In genomic region chr1:40805891-40806290, GRCm38 (mm10) we compare ENCODE assay signal across 13 mouse cellular contexts. TPM values are rescaled to one million over a fixed set of nuclear protein-coding genes. Genes with fewer than 3 reads are reported as not detected.
"Had no signal": no experiment of that assay in that cellular context is flagged by ENCODE, and none has a peak within 500 bp of the region (broad histone marks: within the 10 kb centered on the region; RNA-seq: fewer than 3 reads in every experiment).

No protein-coding gene starts in this region.

- ATAC-seq: lung, postnatal 0 days; midbrain, embryonic 15.5 days had no signal

- H3K9ac ChIP-seq: liver, embryonic 15.5 days; midbrain, embryonic 15.5 days; stomach, embryonic 15.5 days had no signal

- H3K27me3 ChIP-seq: liver, embryonic 15.5 days; megakaryocyte, embryonic 14.5 days; midbrain, embryonic 15.5 days; stomach, embryonic 15.5 days had no signal

- H3K9me3 ChIP-seq: limb, embryonic 10.5 days; liver, embryonic 15.5 days; megakaryocyte, embryonic 14.5 days; midbrain, embryonic 15.5 days; stomach, embryonic 15.5 days had no signal

- H3K27ac ChIP-seq: left cerebral cortex, adult 2 months; limb, embryonic 10.5 days; liver, embryonic 15.5 days; macrophage; midbrain, embryonic 15.5 days; stomach, embryonic 15.5 days had no signal

- DNase-seq: lung, adult 2 months; right cerebral cortex, postnatal 14 days; thymus, postnatal 14 days had no signal

- H3K4me2 ChIP-seq: liver, embryonic 11.5 days; liver, embryonic 15.5 days; midbrain, embryonic 11.5 days; midbrain, embryonic 15.5 days; stomach, embryonic 15.5 days had no signal

- H3K36me3 ChIP-seq: limb, embryonic 10.5 days; liver, embryonic 15.5 days; midbrain, embryonic 15.5 days; stomach, embryonic 15.5 days had no signal

- H3K4me3 ChIP-seq: left cerebral cortex, adult 2 months; limb, embryonic 10.5 days; liver, embryonic 15.5 days; megakaryocyte, embryonic 14.5 days; midbrain, embryonic 15.5 days; stomach, embryonic 15.5 days had no signal

- H3K4me1 ChIP-seq: limb, embryonic 10.5 days; liver, embryonic 15.5 days; megakaryocyte, embryonic 14.5 days; midbrain, embryonic 15.5 days; stomach, embryonic 15.5 days had no signal

RNA-seq across cellular contexts. Expression of gene Tmem182, which starts 0.5 kb away (rescaled TPM):
- polyA plus RNA-seq: macrophage; midbrain, embryonic 11.5 days had no signal
